Mouse (Mus musculus) layer of hippocampus, adult 9-11 months (tissue): ENCODE data around the gene Cep68.

Experiments
- DNase-seq: peaks from one replicate; pipeline ENCODE4 v3.0.0; 2022

The Cep68 gene

GRCm38 (mm10) chr11:20202299-20203011 is 46.8 kb downstream of the Cep68 start:
- no peak for DNase-seq

GRCm38 (mm10) chr11:20201661-20202101 is 47.5 kb downstream of the Cep68 start:
- DNase-seq: peak; percentile 37

- DNase-seq: peak; percentile 100
Measured at GRCm38 (mm10) chr11:20200713-20201575, 48.3 kb downstream of the Cep68 start, which contains the start of gene Rab1a. Gene Rab1a, plus strand, starts transcription at chr11:20201432.

DNA sequence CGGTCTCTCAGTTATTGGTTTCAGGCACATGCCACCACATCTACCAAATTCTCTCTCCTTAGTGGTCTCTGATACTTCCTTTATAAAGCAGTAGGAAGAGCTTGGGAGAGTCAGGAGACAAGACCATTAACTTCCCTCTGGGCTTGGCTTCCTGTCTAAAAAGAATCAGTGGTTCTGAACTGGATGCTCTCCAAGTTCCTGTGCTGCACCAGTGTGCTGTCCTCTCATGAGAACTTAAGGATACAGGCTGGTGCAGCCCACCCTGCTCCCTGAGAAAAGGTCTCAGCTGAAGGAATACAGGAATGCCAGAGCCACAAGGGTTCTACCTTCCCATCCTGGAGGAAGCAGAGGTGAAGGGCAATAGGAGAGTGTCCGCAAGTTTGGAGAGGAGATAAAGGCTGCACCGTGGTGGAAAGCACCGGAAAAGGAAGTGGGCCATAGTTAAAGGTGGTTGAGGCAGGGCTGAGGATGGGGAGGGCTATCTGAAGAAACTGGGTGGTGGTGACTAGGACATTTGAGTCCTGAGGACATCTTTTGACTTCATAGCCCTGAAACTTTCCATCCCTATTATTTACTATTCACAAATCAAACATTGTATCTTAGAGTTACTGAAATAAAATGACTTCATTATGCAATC is 56.0 kb downstream of the Cep68 start:
- DNase-seq: no peak

DNA sequence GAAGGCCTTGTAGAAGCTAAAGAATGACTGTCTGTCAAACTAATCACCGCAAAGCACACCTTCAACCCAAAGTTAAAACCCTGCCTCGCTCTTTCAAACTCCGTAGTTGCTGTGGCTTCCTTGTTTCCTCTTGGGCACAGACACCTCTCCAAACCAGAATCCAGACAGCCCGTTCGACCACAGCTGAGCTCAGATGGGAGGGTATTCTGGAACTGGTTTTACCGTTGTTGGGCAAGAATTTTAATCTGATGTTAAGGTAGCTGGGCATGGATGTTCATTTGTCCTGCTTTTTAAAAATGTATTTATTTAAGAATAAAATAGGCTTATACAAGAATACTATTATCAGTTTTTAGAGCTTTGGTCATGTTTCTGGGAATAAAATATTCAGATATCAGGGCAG is 62.0 kb downstream of the Cep68 start:
- DNase-seq: no peak
